Mouse (Mus musculus) ES-Bruce4 (cell line): Measurements from ENCODE around the gene Polg.

Experiments used
- CTCF ChIP-seq: IDR thresholded peaks from one replicate; pipeline ENCODE4 v1.8.1; 2011; ENCODE audit warnings: low read depth, low read length
- POLR2A ChIP-seq: IDR thresholded peaks from one replicate; pipeline ENCODE4 v1.8.1; 2011; ENCODE audit warnings: low read length; ENCODE audit not compliant: insufficient read depth

GRCm38 (mm10) chr7:79511181-79511580, 45.0 kb upstream of the Polg start:
- TF ChIP-seq CTCF (no peak), POLR2A (no peak)
